Mouse (Mus musculus) lung, embryonic 14.5 days (tissue): ENCODE data around the gene Shisa9. TPM values are rescaled to one million over a fixed set of nuclear protein-coding genes. Genes with fewer than 3 reads are reported as not detected.

Experiments
- ATAC-seq: fragments of 200-750 bp; cut with Nextera tagmentation; 2 replicates; pipeline ENCODE4 v1.8.0; 2017; ENCODE audit warnings: mild to moderate bottlenecking, moderate TSS enrichment, moderate library complexity; ENCODE audit not compliant: insufficient read depth
- DNase-seq: peaks from one replicate; pipeline ENCODE4 v3.0.0-alpha.2; 2015
- H3K27ac ChIP-seq: fragments of 300-500 bp; sonication (generic); 2 replicates; pipeline ENCODE4 v1.5.1; 2014; ENCODE audit warnings: low read depth, mild to moderate bottlenecking, moderate library complexity
- H3K27me3 ChIP-seq: fragments of 300-500 bp; sonication (generic); 2 replicates; pipeline ENCODE4 v1.6.1; 2014; ENCODE audit warnings: low read length, control low read depth; ENCODE audit not compliant: insufficient read depth
- H3K36me3 ChIP-seq: fragments of 300-500 bp; sonication (generic); 2 replicates; pipeline ENCODE4 v1.6.1; 2014; ENCODE audit warnings: control low read depth; ENCODE audit not compliant: insufficient read depth
- H3K4me1 ChIP-seq: fragments of 300-500 bp; sonication (generic); 2 replicates; pipeline ENCODE4 v1.6.1; 2014; ENCODE audit warnings: antibody characterized with exemption, control low read depth; ENCODE audit not compliant: insufficient read depth
- H3K4me2 ChIP-seq: fragments of 300-500 bp; sonication (generic); 2 replicates; pipeline ENCODE4 v1.6.1; 2014; ENCODE audit warnings: mild to moderate bottlenecking
- H3K4me3 ChIP-seq: fragments of 300-500 bp; sonication (generic); 2 replicates; pipeline ENCODE4 v1.5.1; 2014; ENCODE audit warnings: low read depth, low read length
- H3K9ac ChIP-seq: fragments of 300-500 bp; sonication (generic); 2 replicates; pipeline ENCODE4 v1.6.1; 2014
- H3K9me3 ChIP-seq: fragments of 300-500 bp; sonication (generic); 2 replicates; pipeline ENCODE4 v1.6.1; 2016; ENCODE audit warnings: low read depth, low read length, control low read depth
- CTCF ChIP-seq: IDR thresholded peaks from 2 replicates; pipeline ENCODE4 v1.5.1; 2016; ENCODE audit warnings: antibody characterized with exemption, low read depth
- WGBS: fragments of 180-500 bp; shearing (Covaris S2); extraction: QIAGEN DNeasy Blood & Tissue Kit; methylation state at CpG from one replicate; pipeline ENCODE4 v1.1.7; 2014; 5-methylcytosine and 5-hydroxymethylcytosine counted together
- polyA plus RNA-seq: library from polyadenylated mRNA; unstranded; fragments of >200 nt; fragmentation: Nextera tagmentation; extraction: Ambion mirVana; gene quantifications from 2 replicates; pipeline ENCODE4 v1.2.1, GENCODE M21; 2014

Shisa9 gene
- polyA plus RNA-seq, 1 experiment from 2014 or later, result 5.8 TPM

- no peak overlapping the region for H3K9ac ChIP-seq
- H3K4me1 ChIP-seq, result no peaks in the 10 kb centered on the region
- H3K36me3 ChIP-seq, result no peaks in the 10 kb centered on the region
- no peak for TF ChIP-seq CTCF
- no peak for DNase-seq
- H3K27me3 ChIP-seq, result no peaks in the 10 kb centered on the region
- no peak overlapping the region for H3K27ac ChIP-seq
- WGBS, result 86% methylated on average over 2 of the region's 2 CpGs
- ATAC-seq, result no peak
- H3K4me3 ChIP-seq, result no peak overlapping the region
- H3K4me2 ChIP-seq, result no peak overlapping the region
- H3K9me3 ChIP-seq, result no peaks in the 10 kb centered on the region
These were observed 281.9 kb downstream of the Shisa9 start for GRCm38 (mm10) chr16:12265828-12266227.

GRCm38 (mm10) chr16:12300523-12300922 is 316.6 kb downstream of the Shisa9 start:
- H3K27ac ChIP-seq, result no peak overlapping the region
- no peak overlapping the region for H3K4me2 ChIP-seq
- H3K9me3 ChIP-seq, result no peaks in the 10 kb centered on the region
- peak; percentile 70; the same call in 1 of the 2 replicates for ATAC-seq
- peaks cover 3% of the 10 kb centered on the region; the same call in 1 of the 2 replicates for H3K4me1 ChIP-seq
- H3K36me3 ChIP-seq, result no peaks in the 10 kb centered on the region
- DNase-seq, result peak; percentile 85
- TF ChIP-seq CTCF, result no peak
- no peaks in the 10 kb centered on the region for H3K27me3 ChIP-seq
- no peak overlapping the region for H3K4me3 ChIP-seq
- no peak overlapping the region for H3K9ac ChIP-seq
- 41% methylated on average over 5 of the region's 5 CpGs for WGBS

- Histone ChIP-seq H3K36me3 (no peaks in the 10 kb centered on the region), H3K9me3 (no peaks in the 10 kb centered on the region)
- TF ChIP-seq CTCF, result no peak
These were observed 319.5 kb downstream of the Shisa9 start for GRCm38 (mm10) chr16:12303420-12303819.

GRCm38 (mm10) chr16:12307318-12307965 is 323.5 kb downstream of the Shisa9 start:
- Histone ChIP-seq H3K9ac (no peak overlapping the region), H3K4me1 (no peaks in the 10 kb centered on the region), H3K27me3 (no peaks in the 10 kb centered on the region), H3K27ac (no peak overlapping the region), H3K36me3 (no peaks in the 10 kb centered on the region), H3K4me3 (no peak overlapping the region), H3K4me2 (no peak overlapping the region), H3K9me3 (no peaks in the 10 kb centered on the region)
- 69% methylated on average over 3 of the region's 3 CpGs for WGBS
- no peak for TF ChIP-seq CTCF
- ATAC-seq (no peak), DNase-seq (no peak)

More at GRCm38 (mm10) chr16:12303420-12303819, 319.5 kb downstream of the Shisa9 start:
- H3K4me2 ChIP-seq, result no peak overlapping the region
- H3K27me3 ChIP-seq, result no peaks in the 10 kb centered on the region
- DNase-seq (no peak), ATAC-seq (no peak)
- no peak overlapping the region for H3K27ac ChIP-seq
- peaks cover 3% of the 10 kb centered on the region; the same call in 1 of the 2 replicates for H3K4me1 ChIP-seq
- H3K4me3 ChIP-seq, result no peak overlapping the region
- no peak overlapping the region for H3K9ac ChIP-seq

- Histone ChIP-seq H3K4me3 (no peak overlapping the region), H3K4me2 (no peak overlapping the region), H3K27me3 (no peaks in the 10 kb centered on the region), H3K27ac (no peak overlapping the region), H3K9me3 (no peaks in the 10 kb centered on the region), H3K4me1 (no peaks in the 10 kb centered on the region), H3K9ac (no peak overlapping the region), H3K36me3 (no peaks in the 10 kb centered on the region)
- ATAC-seq (no peak), DNase-seq (peak; percentile 12)
- TF ChIP-seq CTCF, result no peak
These were observed 325.9 kb downstream of the Shisa9 start for GRCm38 (mm10) chr16:12309826-12310225.

- no peak for TF ChIP-seq CTCF
- ATAC-seq, result no peak
- no peaks in the 10 kb centered on the region for H3K36me3 ChIP-seq
- H3K4me3 ChIP-seq, result no peak overlapping the region
- no peaks in the 10 kb centered on the region for H3K27me3 ChIP-seq
- no peak overlapping the region for H3K4me2 ChIP-seq
- H3K4me1 ChIP-seq, result no peaks in the 10 kb centered on the region
- H3K27ac ChIP-seq, result no peak overlapping the region
- H3K9me3 ChIP-seq, result no peaks in the 10 kb centered on the region
- no peak overlapping the region for H3K9ac ChIP-seq
- DNase-seq, result no peak
These were observed 331.7 kb downstream of the Shisa9 start for GRCm38 (mm10) chr16:12315627-12316026.

Other genes starting within 250 kb of the Shisa9 start
- gene Cpped1, start 74.7 kb upstream of the Shisa9 start, polyA plus RNA-seq, result 24.3 and 26.0 TPM in 2 replicates